Mouse (Mus musculus) c-Kit-positive CD71-positive TER-119-negative erythroid progenitor cells, embryonic 14.5 days (primary cell): ENCODE results near the gene Snapin.

Source experiments
- DNase-seq: peaks from one replicate; pipeline ENCODE4 v3.0.0-alpha.2; 2013; ENCODE audit warnings: low read depth

The Snapin gene

GRCm38 (mm10) chr3:90505216-90505615, 14.4 kb upstream of the Snapin start:
- no peak for DNase-seq

GRCm38 (mm10) chr3:90503444-90503843, 12.6 kb upstream of the Snapin start:
- no peak for DNase-seq

- no peak for DNase-seq
Measured at GRCm38 (mm10) chr3:90497597-90497996, 6.8 kb upstream of the Snapin start.

- DNase-seq, result no peak
Measured at GRCm38 (mm10) chr3:90495850-90496525, 5.2 kb upstream of the Snapin start.

- no peak for DNase-seq
Measured at GRCm38 (mm10) chr3:90493831-90494540, 3.2 kb upstream of the Snapin start.

GRCm38 (mm10) chr3:90491350-90491749, 517 bp upstream of the Snapin start:
- no peak for DNase-seq

GRCm38 (mm10) chr3:90488576-90488975, 2.3 kb downstream of the Snapin start:
- DNase-seq, result no peak

- DNase-seq, result no peak
Measured at GRCm38 (mm10) chr3:90486998-90487397, 3.8 kb downstream of the Snapin start.

GRCm38 (mm10) chr3:90475831-90476611, 14.8 kb downstream of the Snapin start, which contains the start of gene Ilf2:
Ilf2 (plus strand) TSS chr3:90476126.
- DNase-seq, result peak; percentile 94

GRCm38 (mm10) chr3:90475151-90475830, 15.5 kb downstream of the Snapin start:
- peak; percentile 25 for DNase-seq

- DNase-seq, result peak; percentile 62
Measured at GRCm38 (mm10) chr3:90472213-90472612, 18.6 kb downstream of the Snapin start.

GRCm38 (mm10) chr3:90467618-90468300, 23.1 kb downstream of the Snapin start:
- DNase-seq, result no peak

- DNase-seq, result peak; percentile 44
Measured at GRCm38 (mm10) chr3:90466311-90466766, 24.5 kb downstream of the Snapin start.

- DNase-seq, result no peak
Measured at GRCm38 (mm10) chr3:90465686-90466310, 25.0 kb downstream of the Snapin start, which contains the start of gene Npr1. Npr1 (minus strand) TSS chr3:90465866.

GRCm38 (mm10) chr3:90465081-90465685, 25.6 kb downstream of the Snapin start:
- DNase-seq, result no peak

GRCm38 (mm10) chr3:90464552-90465080, 26.2 kb downstream of the Snapin start:
- no peak for DNase-seq

- DNase-seq, result no peak
Measured at GRCm38 (mm10) chr3:90462579-90462978, 28.3 kb downstream of the Snapin start.

- DNase-seq, result no peak
Measured at GRCm38 (mm10) chr3:90461935-90462334, 28.9 kb downstream of the Snapin start.

GRCm38 (mm10) chr3:90460315-90460714, 30.5 kb downstream of the Snapin start:
- no peak for DNase-seq

- no peak for DNase-seq
Measured at GRCm38 (mm10) chr3:90459727-90460126, 31.1 kb downstream of the Snapin start.
